Mouse (Mus musculus) intestine, embryonic 16.5 days (tissue): Measurements from ENCODE around the gene Kcnmb2. TPM values are rescaled to one million over a fixed set of nuclear protein-coding genes. Genes with fewer than 3 reads are reported as not detected.

Experiments used
- ATAC-seq: fragments of 200-750 bp; cut with Nextera tagmentation; 2 replicates; pipeline ENCODE4 v1.8.0; 2017; ENCODE audit warnings: moderate TSS enrichment, moderate library complexity
- H3K27ac ChIP-seq: fragments of 300-500 bp; sonication (generic); 2 replicates; pipeline ENCODE4 v1.5.1; 2014; ENCODE audit warnings: mild to moderate bottlenecking, low read length
- H3K27me3 ChIP-seq: fragments of 300-500 bp; sonication (generic); replicated peaks from 2 replicates; pipeline ENCODE4 v1.6.1; 2014; ENCODE audit warnings: low read length, control low read depth, mixed read lengths; ENCODE audit not compliant: control insufficient read depth, insufficient read depth
- H3K36me3 ChIP-seq: fragments of 300-500 bp; sonication (generic); 2 replicates; pipeline ENCODE4 v1.6.1; 2014; ENCODE audit warnings: low read length, control low read depth; ENCODE audit not compliant: control insufficient read depth, insufficient read depth
- H3K4me1 ChIP-seq: fragments of 300-500 bp; sonication (generic); 2 replicates; pipeline ENCODE4 v1.6.1; 2014; ENCODE audit warnings: low read length, control low read depth, mixed read lengths; ENCODE audit not compliant: control insufficient read depth, insufficient read depth
- H3K4me2 ChIP-seq: fragments of 300-500 bp; sonication (generic); 2 replicates; pipeline ENCODE4 v1.6.1; 2014; ENCODE audit warnings: low read depth, low read length, control low read depth
- H3K4me3 ChIP-seq: fragments of 300-500 bp; sonication (generic); 2 replicates; pipeline ENCODE4 v1.5.1; 2014; ENCODE audit warnings: mild to moderate bottlenecking, low read length
- H3K9ac ChIP-seq: fragments of 300-500 bp; sonication (generic); 2 replicates; pipeline ENCODE4 v1.6.1; 2014; ENCODE audit warnings: low read depth, low read length
- H3K9me3 ChIP-seq: fragments of 300-500 bp; sonication (generic); 2 replicates; pipeline ENCODE4 v1.6.1; 2016; ENCODE audit warnings: low read length, control low read depth; ENCODE audit not compliant: control insufficient read depth
- WGBS: fragments of 180-500 bp; shearing (Covaris S2); extraction: QIAGEN DNeasy Blood & Tissue Kit; methylation state at CpG from one replicate; pipeline ENCODE4 v1.1.7; 2014; 5-methylcytosine and 5-hydroxymethylcytosine counted together
- polyA plus RNA-seq: library from polyadenylated mRNA; unstranded; fragments of >200 nt; fragmentation: Nextera tagmentation; extraction: Ambion mirVana; gene quantifications from 2 replicates; pipeline ENCODE4 v1.2.1, GENCODE M21; 2015

The Kcnmb2 gene
- polyA plus RNA-seq, 1 experiment from 2014 or later = 0.88 TPM

- 87% methylated on average over 3 of the region's 3 CpGs for WGBS
- no peak for ATAC-seq
- H3K4me2 ChIP-seq = no peak overlapping the region
Observed at GRCm38 (mm10) chr3:32048777-32049176, 146.5 kb downstream of the Kcnmb2 start.

GRCm38 (mm10) chr3:32052596-32052995 is 150.3 kb downstream of the Kcnmb2 start:
- H3K36me3 ChIP-seq = no peaks in the 10 kb centered on the region
- no peak for ATAC-seq
- WGBS = 68% methylated on average over 3 of the region's 3 CpGs
- no peak overlapping the region for H3K4me3 ChIP-seq
- no peaks in the 10 kb centered on the region for H3K9me3 ChIP-seq
- no peak overlapping the region for H3K9ac ChIP-seq
- no peaks in the 10 kb centered on the region for H3K4me1 ChIP-seq
- no peak overlapping the region for H3K27ac ChIP-seq
- H3K4me2 ChIP-seq = no peak overlapping the region
- no peaks in the 10 kb centered on the region for H3K27me3 ChIP-seq

More at GRCm38 (mm10) chr3:32048777-32049176, 146.5 kb downstream of the Kcnmb2 start:
- H3K9ac ChIP-seq = no peak overlapping the region
- no peak overlapping the region for H3K27ac ChIP-seq
- H3K4me3 ChIP-seq = no peak overlapping the region
- H3K4me1 ChIP-seq = no peaks in the 10 kb centered on the region
- no peaks in the 10 kb centered on the region for H3K27me3 ChIP-seq
- H3K36me3 ChIP-seq = no peaks in the 10 kb centered on the region
- no peaks in the 10 kb centered on the region for H3K9me3 ChIP-seq

GRCm38 (mm10) chr3:32053610-32054241 is 151.4 kb downstream of the Kcnmb2 start:
- Histone ChIP-seq H3K9me3 (no peaks in the 10 kb centered on the region), H3K27me3 (no peaks in the 10 kb centered on the region), H3K4me2 (no peak overlapping the region), H3K9ac (no peak overlapping the region), H3K4me3 (no peak overlapping the region), H3K27ac (no peak overlapping the region), H3K36me3 (no peaks in the 10 kb centered on the region), H3K4me1 (no peaks in the 10 kb centered on the region)
- no peak for ATAC-seq
- WGBS = 91% methylated on average over 10 of the region's 10 CpGs

- Histone ChIP-seq H3K4me3 (no peak overlapping the region), H3K36me3 (no peaks in the 10 kb centered on the region), H3K4me2 (no peak overlapping the region), H3K27ac (no peak overlapping the region), H3K4me1 (no peaks in the 10 kb centered on the region), H3K9ac (no peak overlapping the region), H3K9me3 (no peaks in the 10 kb centered on the region), H3K27me3 (no peaks in the 10 kb centered on the region)
- WGBS = 44% methylated on average over 10 of the region's 10 CpGs
- ATAC-seq = no peak
Observed at GRCm38 (mm10) chr3:32059888-32060656, 157.8 kb downstream of the Kcnmb2 start.

- 76% methylated on average over 3 of the region's 3 CpGs for WGBS
- no peaks in the 10 kb centered on the region for H3K9me3 ChIP-seq
- no peaks in the 10 kb centered on the region for H3K4me1 ChIP-seq
- no peak overlapping the region for H3K9ac ChIP-seq
- no peak for ATAC-seq
- H3K4me2 ChIP-seq = no peak overlapping the region
- no peak overlapping the region for H3K27ac ChIP-seq
- no peak overlapping the region for H3K4me3 ChIP-seq
- no peaks in the 10 kb centered on the region for H3K36me3 ChIP-seq
- no peaks in the 10 kb centered on the region for H3K27me3 ChIP-seq
Observed at GRCm38 (mm10) chr3:32062685-32063084, 160.4 kb downstream of the Kcnmb2 start.

GRCm38 (mm10) chr3:32063312-32063711 is 161.0 kb downstream of the Kcnmb2 start:
- WGBS = 70% methylated on average over 3 of the region's 3 CpGs
- ATAC-seq = no peak
- no peak overlapping the region for H3K9ac ChIP-seq
- H3K27me3 ChIP-seq = no peaks in the 10 kb centered on the region
- no peak overlapping the region for H3K27ac ChIP-seq
- H3K9me3 ChIP-seq = no peaks in the 10 kb centered on the region
- no peaks in the 10 kb centered on the region for H3K4me1 ChIP-seq
- no peak overlapping the region for H3K4me3 ChIP-seq
- no peak overlapping the region for H3K4me2 ChIP-seq
- H3K36me3 ChIP-seq = no peaks in the 10 kb centered on the region

GRCm38 (mm10) chr3:32067004-32067935 is 165.0 kb downstream of the Kcnmb2 start:
- H3K27ac ChIP-seq = no peak overlapping the region
- H3K9ac ChIP-seq = no peak overlapping the region
- ATAC-seq = no peak
- no peaks in the 10 kb centered on the region for H3K36me3 ChIP-seq
- no peaks in the 10 kb centered on the region for H3K4me1 ChIP-seq
- H3K9me3 ChIP-seq = no peaks in the 10 kb centered on the region
- H3K4me2 ChIP-seq = no peak overlapping the region
- H3K27me3 ChIP-seq = no peaks in the 10 kb centered on the region
- 50% methylated on average over 9 of the region's 9 CpGs for WGBS
- H3K4me3 ChIP-seq = no peak overlapping the region

- no peak for ATAC-seq
- Histone ChIP-seq H3K9me3 (no peaks in the 10 kb centered on the region), H3K4me2 (no peak overlapping the region), H3K9ac (no peak overlapping the region), H3K27me3 (no peaks in the 10 kb centered on the region), H3K4me1 (no peaks in the 10 kb centered on the region), H3K27ac (no peak overlapping the region), H3K4me3 (no peak overlapping the region), H3K36me3 (no peaks in the 10 kb centered on the region)
- 50% methylated on average over 8 of the region's 8 CpGs for WGBS
Observed at GRCm38 (mm10) chr3:32073881-32074280, 171.6 kb downstream of the Kcnmb2 start.

GRCm38 (mm10) chr3:32088762-32089161 is 186.5 kb downstream of the Kcnmb2 start:
- no peaks in the 10 kb centered on the region for H3K36me3 ChIP-seq
- H3K27me3 ChIP-seq = no peaks in the 10 kb centered on the region
- WGBS = 87% methylated on average over 1 of the region's 1 CpGs
- H3K4me2 ChIP-seq = no peak overlapping the region
- H3K9ac ChIP-seq = no peak overlapping the region
- ATAC-seq = no peak
- H3K27ac ChIP-seq = no peak overlapping the region
- H3K9me3 ChIP-seq = no peaks in the 10 kb centered on the region
- no peaks in the 10 kb centered on the region for H3K4me1 ChIP-seq
- no peak overlapping the region for H3K4me3 ChIP-seq
